Mouse (Mus musculus) liver, adult 2 months (tissue): ENCODE measurements around the gene Scnn1a. TPM values are rescaled to one million over a fixed set of nuclear protein-coding genes. Genes with fewer than 3 reads are reported as not detected.
"Not testable (repeated sequence)": the region's sequence is repeated elsewhere in the genome, so short reads cannot be mapped to it uniquely, and the experiment has no call there.

Source experiments
- DNase-seq: peaks from one replicate; pipeline ENCODE4 v3.0.0-alpha.2; 2011; ENCODE audit warnings: low read depth, low spot score; ENCODE audit errors: extremely low read depth
- H3K27ac ChIP-seq: fragments of 200-500 bp; replicated peaks from 2 replicates; pipeline ENCODE4 v1.5.1; 2012; ENCODE audit warnings: low read depth, mild to moderate bottlenecking, control low read depth, inconsistent platforms, low read length; ENCODE audit not compliant: insufficient read depth
- H3K27me3 ChIP-seq: fragments of 200-500 bp; 2 replicates; pipeline ENCODE4 v1.6.1; 2012; ENCODE audit warnings: mild to moderate bottlenecking, moderate library complexity, low read length, inconsistent platforms; ENCODE audit not compliant: control insufficient read depth, insufficient read depth
- H3K36me3 ChIP-seq: fragments of 200-500 bp; 2 replicates; pipeline ENCODE4 v1.6.1; 2012; ENCODE audit warnings: low read length, inconsistent platforms; ENCODE audit not compliant: control insufficient read depth, insufficient read depth
- H3K4me1 ChIP-seq: fragments of 200-500 bp; 2 replicates; pipeline ENCODE4 v1.6.1; 2011; ENCODE audit warnings: low read length; ENCODE audit not compliant: control insufficient read depth, insufficient read depth
- H3K4me3 ChIP-seq: fragments of 200-500 bp; 2 replicates; pipeline ENCODE4 v1.5.1; 2011; ENCODE audit warnings: low read depth, mild to moderate bottlenecking, control low read depth, low read length, moderate library complexity; ENCODE audit not compliant: insufficient read depth
- H3K79me2 ChIP-seq: fragments of 200-500 bp; 2 replicates; pipeline ENCODE4 v1.6.1; 2012; ENCODE audit warnings: inconsistent platforms, mild to moderate bottlenecking, low read length, moderate library complexity; ENCODE audit not compliant: control insufficient read depth, insufficient read depth
- H3K9ac ChIP-seq: fragments of 200-500 bp; 2 replicates; pipeline ENCODE4 v1.6.1; 2012; ENCODE audit warnings: low read depth, mild to moderate bottlenecking, control low read depth, inconsistent platforms, low read length
- CTCF ChIP-seq: fragments of 200-500 bp; IDR thresholded peaks from 2 replicates; pipeline ENCODE4 v1.5.1; 2011; ENCODE audit warnings: low read depth, low read length, control low read depth
- POLR2A ChIP-seq: fragments of 200-500 bp; IDR thresholded peaks from 2 replicates; pipeline ENCODE4 v1.6.1; 2011; ENCODE audit warnings: low read length, control low read depth; ENCODE audit not compliant: insufficient read depth; ENCODE audit errors: extremely low read depth
- WGBS: fragments of 180-500 bp; shearing (Covaris S2); methylation state at CpG from one replicate; pipeline ENCODE4 v1.1.7; 2018; 5-methylcytosine and 5-hydroxymethylcytosine counted together
- polyA plus RNA-seq: library from polyadenylated mRNA; depleted of rRNA; stranded (reverse); fragments of >200 nt; gene quantifications from 2 replicates; pipeline ENCODE4 v1.2.3, GENCODE M21; 2012
- total RNA-seq: library from RNA; depleted of rRNA; stranded (reverse); fragments of >200 nt; gene quantifications from 2 replicates; pipeline ENCODE4 v1.2.3, GENCODE M21; 2014

Scnn1a gene
- total and polyA plus RNA-seq, 2 experiments = 3.0 to 24.8 TPM

DNA sequence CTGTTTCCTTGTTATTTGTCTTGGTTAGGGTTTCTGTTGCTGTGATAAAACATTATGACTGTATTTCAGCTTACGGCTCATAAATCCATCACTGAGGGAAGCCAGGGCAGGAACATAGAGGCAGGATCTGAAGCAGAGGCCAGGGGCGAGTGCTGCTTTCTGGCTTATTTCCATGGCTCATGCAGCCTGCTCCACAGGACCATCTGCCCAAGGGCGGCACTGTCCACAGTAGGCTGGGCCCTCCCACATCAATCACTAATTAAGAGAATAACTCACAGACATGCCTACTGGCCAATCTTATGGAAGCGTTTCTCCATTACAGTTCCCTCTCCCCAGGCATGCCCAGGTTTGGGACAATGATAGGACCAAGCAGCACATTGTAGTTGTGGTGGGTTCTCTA is 17.2 kb upstream of the Scnn1a start:
- Histone ChIP-seq H3K27me3 (no peaks in the 10 kb centered on the region), H3K79me2 (no peaks in the 10 kb centered on the region), H3K4me1 (no peaks in the 10 kb centered on the region), H3K27ac (peak overlapping the region; percentile 56), H3K4me3 (no peak overlapping the region), H3K9ac (no peak overlapping the region), H3K36me3 (peaks cover 5% of the 10 kb centered on the region; the same call in 1 of the 2 replicates)
- no peak for DNase-seq
- WGBS = 89% methylated on average over 4 of the region's 4 CpGs
- TF ChIP-seq POLR2A (no peak), CTCF (no peak)

DNA sequence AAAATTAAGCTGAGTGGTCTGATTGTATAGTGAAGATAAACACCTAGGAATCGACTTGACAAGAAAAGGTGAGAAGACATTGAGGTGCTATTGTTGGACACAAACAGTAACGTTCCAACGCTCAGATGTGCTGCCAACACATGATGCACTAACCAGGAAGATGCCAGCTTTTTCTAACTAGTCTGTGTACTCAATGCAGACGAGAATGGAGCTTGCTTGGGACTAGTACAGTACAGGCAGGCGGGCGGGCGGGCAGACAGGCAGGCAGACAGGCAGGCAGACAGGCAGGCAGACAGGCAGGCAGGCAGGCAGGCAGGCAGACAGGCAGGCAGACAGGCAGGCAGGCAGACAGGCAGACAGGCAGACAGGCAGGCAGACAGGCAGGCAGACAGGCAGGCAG is 16.1 kb upstream of the Scnn1a start:
- not testable (repeated sequence) for DNase-seq, H3K9ac ChIP-seq, H3K4me1 ChIP-seq, H3K27ac ChIP-seq, H3K27me3 ChIP-seq, H3K36me3 ChIP-seq, H3K4me3 ChIP-seq, H3K79me2 ChIP-seq
- WGBS = 86% methylated on average over 7 of the region's 7 CpGs

DNA sequence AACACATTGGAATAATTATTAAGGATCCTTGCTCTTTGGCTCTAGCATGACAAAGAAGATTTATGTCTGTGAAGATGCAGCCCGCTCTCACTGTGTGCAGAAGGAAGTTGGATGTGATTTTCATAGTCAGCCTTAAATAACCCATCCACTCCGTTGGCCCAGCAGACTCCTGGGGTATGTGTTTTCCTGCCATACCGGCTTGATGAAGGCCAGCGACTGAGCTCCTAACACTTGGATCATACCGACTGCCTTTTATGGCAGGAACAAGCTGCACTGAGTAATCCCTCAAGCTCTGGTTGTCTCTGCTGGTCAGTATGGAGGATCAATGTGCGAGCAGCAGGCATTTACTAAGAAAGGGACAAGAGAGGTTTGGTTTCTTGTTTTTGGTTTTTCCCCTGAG is 15.0 kb upstream of the Scnn1a start:
- H3K9ac ChIP-seq = no peak overlapping the region
- TF ChIP-seq CTCF = no peak
- no peak for TF ChIP-seq POLR2A
- H3K4me1 ChIP-seq = peaks cover 7% of the 10 kb centered on the region; the same call in 1 of the 2 replicates
- no peaks in the 10 kb centered on the region for H3K27me3 ChIP-seq
- H3K4me3 ChIP-seq = no peak overlapping the region
- WGBS = 91% methylated on average over 6 of the region's 6 CpGs
- no peak overlapping the region for H3K27ac ChIP-seq
- DNase-seq = no peak
- H3K79me2 ChIP-seq = no peaks in the 10 kb centered on the region
- H3K36me3 ChIP-seq = peaks cover 5% of the 10 kb centered on the region; the same call in 1 of the 2 replicates

DNA sequence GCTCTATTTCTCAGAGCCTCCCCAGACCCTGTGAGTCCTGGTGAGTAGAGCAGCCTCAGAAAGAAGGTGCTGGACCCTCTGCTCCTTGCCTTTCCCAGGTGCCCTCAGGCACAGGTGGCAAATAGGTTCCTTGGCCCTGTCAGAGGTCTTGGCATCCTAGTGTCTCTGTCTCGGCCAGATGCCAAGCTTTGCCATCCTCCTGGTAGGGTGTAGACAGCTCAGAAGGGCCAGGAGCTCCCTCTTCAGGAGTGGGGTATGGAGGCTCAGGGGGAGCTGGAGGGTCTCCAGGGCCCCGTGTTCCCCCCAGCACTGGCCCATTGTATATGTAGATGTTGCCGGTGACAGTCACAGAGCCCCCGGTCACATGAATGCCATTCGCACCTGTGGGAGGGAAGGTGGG is 13.4 kb upstream of the Scnn1a start:
- H3K79me2 ChIP-seq = peaks cover 8% of the 10 kb centered on the region; the same call in 1 of the 2 replicates
- H3K9ac ChIP-seq = no peak overlapping the region
- peaks cover 13% of the 10 kb centered on the region; the same call in 1 of the 2 replicates for H3K36me3 ChIP-seq
- TF ChIP-seq CTCF (no peak), POLR2A (no peak)
- no peak overlapping the region for H3K27ac ChIP-seq
- H3K4me1 ChIP-seq = peaks cover 16% of the 10 kb centered on the region
- DNase-seq = no peak
- H3K27me3 ChIP-seq = no peaks in the 10 kb centered on the region
- WGBS = 95% methylated on average over 5 of the region's 5 CpGs
- H3K4me3 ChIP-seq = no peak overlapping the region

DNA sequence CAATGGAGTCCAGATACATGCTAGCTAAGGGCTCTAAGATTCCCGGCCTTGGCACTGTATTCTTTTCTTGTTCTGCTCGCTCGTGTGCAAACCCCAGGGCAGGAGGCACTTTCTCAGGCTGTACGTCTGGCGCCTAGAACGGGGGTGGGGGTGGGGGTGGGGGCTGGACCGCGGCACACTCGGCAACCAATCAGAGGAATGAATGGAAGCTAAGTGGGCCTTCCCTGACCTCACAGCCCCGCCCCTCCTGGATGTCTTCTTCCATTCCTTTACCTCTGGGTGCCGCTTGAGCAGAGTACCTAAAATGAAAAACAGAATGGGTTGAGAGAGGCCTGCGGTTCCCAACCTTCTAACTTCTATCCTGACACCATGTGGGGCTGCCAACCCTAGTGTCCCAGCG is 11.5 kb upstream of the Scnn1a start:
- TF ChIP-seq CTCF = no peak
- Histone ChIP-seq H3K27me3 (no peaks in the 10 kb centered on the region), H3K4me1 (peaks cover 20% of the 10 kb centered on the region), H3K27ac (peak overlapping the region; percentile 54), H3K4me3 (no peak overlapping the region), H3K9ac (no peak overlapping the region), H3K79me2 (peaks cover 11% of the 10 kb centered on the region; the same call in 1 of the 2 replicates), H3K36me3 (peaks cover 13% of the 10 kb centered on the region; the same call in 1 of the 2 replicates)
- peak; percentile 28 for DNase-seq
- WGBS = 54% methylated on average over 13 of the region's 13 CpGs

DNA sequence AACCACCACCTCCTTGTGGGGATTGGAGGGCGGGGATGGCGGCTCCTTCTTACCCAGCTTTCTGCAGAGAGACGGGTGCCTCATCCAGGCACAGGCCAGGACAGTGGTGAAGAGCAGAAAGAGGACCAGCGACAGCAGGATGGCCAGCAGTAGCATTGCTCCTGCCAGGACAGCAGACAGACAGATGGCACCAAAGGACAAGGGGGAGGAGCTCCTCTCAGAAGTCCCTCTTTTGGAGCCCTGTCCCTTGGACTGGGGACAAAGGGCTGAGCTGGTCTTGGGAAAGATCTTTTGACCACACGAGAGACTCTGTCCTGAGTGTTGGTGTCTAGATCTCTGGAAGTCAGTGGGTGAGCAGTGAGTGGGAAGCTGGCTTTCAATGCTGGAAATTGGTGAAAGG is 11.1 kb upstream of the Scnn1a start:
- Histone ChIP-seq H3K4me1 (peaks cover 25% of the 10 kb centered on the region), H3K4me3 (peak overlapping the region; percentile 44; the same call in 1 of the 2 replicates), H3K27ac (peak overlapping the region; percentile 54), H3K27me3 (no peaks in the 10 kb centered on the region), H3K36me3 (peaks cover 13% of the 10 kb centered on the region; the same call in 1 of the 2 replicates), H3K9ac (peak overlapping the region; percentile 78), H3K79me2 (peaks cover 11% of the 10 kb centered on the region; the same call in 1 of the 2 replicates)
- TF ChIP-seq CTCF (peak; percentile 59), POLR2A (no peak)
- peak; percentile 97 for DNase-seq
- 39% methylated on average over 5 of the region's 5 CpGs for WGBS
